Mouse (Mus musculus): ENCODE results near the gene Rara. TPM values are rescaled to one million over a fixed set of nuclear protein-coding genes. Genes with fewer than 3 reads are reported as not detected.
"Not testable (repeated sequence)": the region's sequence is repeated elsewhere in the genome, so short reads cannot be mapped to it uniquely, and the experiment has no call there.

Rara gene
- total RNA-seq, 1 experiment from 2014 or later: 131 TPM

DNA sequence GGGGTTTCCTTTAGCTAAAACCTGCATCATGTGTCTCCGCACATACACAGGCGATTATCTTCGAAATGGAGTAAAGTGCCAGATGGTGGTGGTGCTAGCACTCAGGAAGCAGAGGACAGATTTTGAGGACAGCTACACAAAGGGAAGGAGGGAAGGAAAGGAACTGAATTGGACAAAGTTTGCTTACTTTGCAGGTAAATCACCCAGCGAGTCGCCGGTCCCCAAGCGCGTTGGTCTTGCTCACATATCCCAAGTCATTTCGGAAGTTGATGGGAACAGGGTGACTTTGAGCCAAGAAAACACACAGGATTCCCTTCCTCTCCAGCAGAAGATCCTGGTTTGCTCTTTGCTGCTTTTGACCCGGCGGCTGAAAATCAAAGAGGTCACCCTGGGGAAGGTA, 8.6 kb upstream of the Rara start:
- no peak for ATAC-seq (ENCODE audit: extremely low read depth, insufficient number of reproducible peaks, low FRiP score, poor library complexity, severe bottlenecking)

DNA sequence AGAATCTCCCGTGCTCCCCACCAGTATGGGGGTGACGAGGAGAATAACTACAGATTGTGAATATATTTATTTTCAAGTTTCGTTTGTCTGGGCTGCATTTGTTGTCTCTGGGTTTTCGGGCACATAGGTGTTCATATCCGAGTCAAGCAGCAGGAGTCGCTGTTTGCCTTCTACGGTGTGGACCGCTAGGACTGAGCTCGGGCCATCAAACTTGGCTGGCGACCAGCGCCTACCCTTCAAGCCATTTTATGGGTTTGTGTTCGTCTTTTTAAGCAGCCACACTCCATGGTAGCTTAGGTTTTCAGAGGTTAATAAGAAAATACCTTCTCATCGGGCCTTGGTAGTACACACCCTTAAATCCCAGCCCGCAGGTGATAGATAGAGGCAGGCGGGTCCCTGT, 5.8 kb upstream of the Rara start:
- not testable (repeated sequence) for ATAC-seq (ENCODE audit: extremely low read depth, insufficient number of reproducible peaks, low FRiP score, poor library complexity, severe bottlenecking)

DNA sequence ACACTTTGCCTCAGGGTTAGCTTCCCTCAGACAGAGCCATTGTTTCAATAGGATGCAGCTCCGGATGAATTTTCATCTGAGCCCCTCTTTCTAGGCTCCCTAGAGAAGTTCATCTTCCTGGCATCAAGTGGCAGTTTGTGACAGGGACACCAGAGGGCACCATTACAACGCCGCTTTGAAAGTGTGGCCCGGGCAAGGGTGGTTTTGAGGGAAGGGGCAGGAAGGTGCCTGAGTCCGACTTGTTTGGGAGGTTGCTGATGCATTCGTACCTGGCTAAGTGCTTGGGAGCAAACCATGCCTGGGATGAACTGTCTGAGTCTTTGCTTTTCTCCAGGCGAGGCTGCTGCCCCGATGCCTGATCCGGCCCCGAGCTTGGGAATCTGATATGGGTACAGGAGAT, 5.3 kb upstream of the Rara start:
- ATAC-seq (ENCODE audit: extremely low read depth, insufficient number of reproducible peaks, low FRiP score, poor library complexity, severe bottlenecking): peak; percentile 51; the same call in 1 of the 2 replicates

GRCm38 (mm10) chr11:98922851-98923711, 4.5 kb upstream of the Rara start:
- not testable (repeated sequence) for ATAC-seq (ENCODE audit: extremely low read depth, insufficient number of reproducible peaks, low FRiP score, poor library complexity, severe bottlenecking)

DNA sequence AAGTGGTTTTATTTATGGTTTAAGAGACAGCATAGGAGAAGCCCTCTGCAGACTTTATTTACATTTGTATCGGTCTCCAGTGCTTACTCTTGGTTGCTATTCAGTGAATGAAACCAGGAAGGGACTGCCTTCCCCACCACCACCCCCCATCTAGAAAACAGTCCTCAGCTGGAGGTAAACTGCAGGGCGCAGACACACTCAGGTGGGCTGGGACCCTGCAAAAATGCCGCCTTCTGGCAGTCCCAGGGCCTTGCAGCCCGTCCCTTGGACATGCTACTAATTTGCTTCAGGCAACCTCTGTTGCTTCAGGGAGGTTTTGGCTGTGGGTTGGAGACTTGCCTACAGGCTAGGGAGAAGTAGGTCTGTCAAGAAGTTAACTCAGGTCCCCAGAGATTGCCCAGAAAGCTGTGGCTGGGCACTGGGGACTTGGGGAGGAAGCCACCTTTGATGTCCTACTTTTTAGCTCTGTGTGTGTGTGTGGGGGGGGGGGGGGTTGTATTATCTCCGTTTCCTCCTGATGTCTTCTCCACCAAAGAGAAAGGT, 2.9 kb upstream of the Rara start:
- peak; percentile 36; the same call in 1 of the 2 replicates for ATAC-seq (ENCODE audit: extremely low read depth, insufficient number of reproducible peaks, low FRiP score, poor library complexity, severe bottlenecking)

DNA sequence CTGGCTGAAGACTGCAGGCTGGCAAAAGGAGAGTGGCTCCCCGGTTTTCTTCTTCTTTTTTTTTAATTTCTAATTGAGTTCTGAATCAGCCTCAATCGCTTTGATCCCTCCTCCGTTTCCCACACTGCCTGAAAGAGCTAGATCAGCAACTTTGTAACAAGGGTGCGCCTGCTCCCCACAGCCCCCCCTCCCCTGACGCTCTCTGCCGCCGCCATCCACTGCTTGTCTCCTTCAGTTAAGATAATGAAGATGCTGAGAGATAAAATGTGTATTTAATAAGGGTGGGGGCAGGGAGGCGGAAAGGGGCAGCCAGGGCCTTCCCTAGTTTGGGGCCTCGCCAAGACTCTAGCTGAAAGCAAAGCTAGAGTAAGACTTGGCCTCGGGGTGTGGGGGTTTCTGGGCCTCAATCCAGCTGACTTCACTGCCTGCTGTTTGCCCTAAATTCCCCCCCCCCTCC, 2.3 kb upstream of the Rara start:
- ATAC-seq (ENCODE audit: extremely low read depth, insufficient number of reproducible peaks, low FRiP score, poor library complexity, severe bottlenecking): no peak

DNA sequence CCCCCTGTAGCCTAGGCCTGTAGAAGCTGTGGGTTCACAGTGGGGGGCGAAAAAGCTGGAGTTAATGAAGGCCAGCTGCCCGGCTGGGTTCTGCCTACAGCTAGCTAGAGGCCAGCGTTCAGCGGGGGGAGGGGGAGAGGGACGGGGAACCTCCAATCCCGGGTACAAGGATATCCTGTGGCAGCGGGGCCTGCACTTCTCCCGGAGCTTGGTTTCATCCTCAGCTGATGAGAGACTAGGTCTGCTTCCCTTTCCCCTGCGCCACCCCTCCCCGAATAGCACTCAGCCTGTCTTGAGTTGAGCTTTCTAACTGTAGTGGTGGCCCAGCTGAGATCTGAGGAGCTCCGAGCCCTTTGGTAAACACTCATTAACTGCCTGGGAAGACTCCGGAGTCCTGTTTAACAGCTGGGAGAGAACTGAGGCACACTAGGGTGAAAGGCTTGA, 1.7 kb upstream of the Rara start:
- ATAC-seq (ENCODE audit: extremely low read depth, insufficient number of reproducible peaks, low FRiP score, poor library complexity, severe bottlenecking): no peak

GRCm38 (mm10) chr11:98926553-98926952, 1.1 kb upstream of the Rara start:
- no peak for ATAC-seq (ENCODE audit: extremely low read depth, insufficient number of reproducible peaks, low FRiP score, poor library complexity, severe bottlenecking)

GRCm38 (mm10) chr11:98928186-98928893, 722 bp downstream of the Rara start:
- ATAC-seq (ENCODE audit: extremely low read depth, insufficient number of reproducible peaks, low FRiP score, poor library complexity, severe bottlenecking): no peak

GRCm38 (mm10) chr11:98929503-98929902, 1.9 kb downstream of the Rara start:
- no peak for ATAC-seq (ENCODE audit: extremely low read depth, insufficient number of reproducible peaks, low FRiP score, poor library complexity, severe bottlenecking)

DNA sequence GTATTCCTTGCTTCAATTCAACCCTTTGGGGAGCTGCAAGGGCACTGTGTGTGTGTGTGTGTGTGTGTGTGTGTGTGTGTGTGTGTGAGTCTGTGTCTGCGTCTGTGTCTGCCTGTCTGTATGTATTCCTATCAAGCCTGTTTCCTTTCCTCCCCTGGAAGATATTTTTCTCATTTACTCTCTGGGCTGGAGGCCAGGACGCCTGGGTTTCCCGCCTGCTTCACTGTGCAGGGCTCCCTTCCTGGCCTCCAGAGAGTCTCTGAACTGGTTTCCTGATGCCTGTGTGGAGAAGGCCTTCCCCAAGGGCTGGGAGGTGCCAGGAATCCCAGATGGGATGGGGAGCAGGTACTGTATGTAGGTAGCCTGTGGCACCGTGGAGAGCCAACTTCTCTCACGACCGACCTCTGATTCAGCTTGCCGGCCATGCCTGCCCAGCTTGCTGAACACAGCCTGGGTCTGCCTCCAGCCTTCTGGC, 2.5 kb downstream of the Rara start:
- ATAC-seq (ENCODE audit: extremely low read depth, insufficient number of reproducible peaks, low FRiP score, poor library complexity, severe bottlenecking): no peak

DNA sequence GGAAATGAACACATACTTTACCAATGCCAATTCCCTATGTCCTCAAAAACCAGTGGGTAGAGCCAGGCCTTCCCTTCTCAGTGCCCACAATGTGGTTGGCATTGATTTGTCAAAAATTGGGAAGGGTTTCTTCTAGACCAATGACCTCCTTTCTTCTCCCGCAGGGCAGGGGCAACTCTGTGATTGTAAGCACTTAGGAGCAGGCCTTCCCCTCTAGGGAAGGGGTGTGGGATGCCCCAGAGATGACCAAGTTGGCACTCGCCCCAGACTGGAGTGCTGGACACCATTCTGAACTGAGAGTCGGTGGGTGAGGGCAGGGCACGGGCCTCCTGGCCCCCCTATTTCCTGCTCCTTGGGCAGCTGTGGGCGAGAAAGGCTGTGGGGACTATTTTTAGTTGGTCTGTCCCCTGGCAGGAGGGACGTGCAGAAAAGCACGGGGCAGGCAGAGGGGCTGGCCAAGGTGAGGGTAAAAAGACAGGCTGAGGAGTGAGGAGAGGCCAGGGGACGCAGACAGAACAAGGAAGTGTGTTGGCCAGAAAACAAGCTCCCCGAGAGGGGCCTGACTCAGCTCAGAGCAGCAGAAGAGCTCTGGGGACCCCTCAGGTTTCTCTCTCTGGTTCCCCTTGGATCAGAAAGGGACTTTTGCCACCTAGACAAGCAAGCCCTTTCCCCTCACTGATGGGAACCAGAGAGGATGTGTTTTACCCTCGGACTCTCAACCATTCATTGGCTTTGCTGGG, 3.3 kb downstream of the Rara start:
- no peak for ATAC-seq (ENCODE audit: extremely low read depth, insufficient number of reproducible peaks, low FRiP score, poor library complexity, severe bottlenecking)

- no peak for ATAC-seq (ENCODE audit: extremely low read depth, insufficient number of reproducible peaks, low FRiP score, poor library complexity, severe bottlenecking)
These were observed 4.1 kb downstream of the Rara start for GRCm38 (mm10) chr11:98931513-98932292.

GRCm38 (mm10) chr11:98932293-98933091, 4.9 kb downstream of the Rara start:
- no peak for ATAC-seq (ENCODE audit: extremely low read depth, insufficient number of reproducible peaks, low FRiP score, poor library complexity, severe bottlenecking)

GRCm38 (mm10) chr11:98933151-98933550, 5.5 kb downstream of the Rara start:
- ATAC-seq (ENCODE audit: extremely low read depth, insufficient number of reproducible peaks, low FRiP score, poor library complexity, severe bottlenecking): peak; percentile 75

DNA sequence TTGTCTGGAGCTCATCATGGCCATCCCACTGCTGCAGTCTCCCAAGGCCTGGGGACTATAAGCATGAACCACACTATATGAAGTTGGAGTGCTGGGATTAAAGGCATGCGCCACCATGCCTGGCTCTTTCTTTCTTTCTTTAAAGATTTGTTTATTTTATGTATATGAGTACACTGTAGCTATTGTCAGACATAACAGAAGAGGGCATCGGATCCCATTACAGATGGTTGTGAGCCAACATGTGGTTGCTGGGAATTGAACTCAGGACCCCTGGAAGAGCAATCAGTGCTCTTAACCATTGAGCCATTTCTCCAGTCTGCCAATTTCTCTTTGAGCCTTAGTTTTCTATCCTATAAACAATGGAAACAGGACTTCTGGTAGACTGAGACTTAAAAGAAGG, 6.2 kb downstream of the Rara start:
- not testable (repeated sequence) for ATAC-seq (ENCODE audit: extremely low read depth, insufficient number of reproducible peaks, low FRiP score, poor library complexity, severe bottlenecking)

DNA sequence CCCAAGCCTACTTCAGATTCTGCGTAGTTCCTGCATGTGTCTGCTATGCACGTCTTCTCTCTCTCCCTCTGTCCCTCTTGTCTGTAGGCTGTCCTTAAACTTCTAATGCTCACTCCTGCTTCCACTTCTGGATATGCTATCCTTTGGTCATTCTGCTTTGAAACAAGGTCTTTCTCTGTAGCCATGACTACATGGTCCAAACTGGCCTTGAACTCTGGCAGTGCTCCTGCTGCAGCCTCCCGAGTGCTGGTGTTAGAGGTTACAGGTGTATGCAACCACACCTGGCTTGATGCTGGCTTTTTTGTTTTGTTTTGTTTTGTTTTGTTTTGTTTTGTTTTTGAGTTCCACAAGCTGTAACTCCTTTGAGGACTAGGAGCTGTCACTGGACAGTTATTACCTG, 6.7 kb downstream of the Rara start:
- no peak for ATAC-seq (ENCODE audit: extremely low read depth, insufficient number of reproducible peaks, low FRiP score, poor library complexity, severe bottlenecking)

DNA sequence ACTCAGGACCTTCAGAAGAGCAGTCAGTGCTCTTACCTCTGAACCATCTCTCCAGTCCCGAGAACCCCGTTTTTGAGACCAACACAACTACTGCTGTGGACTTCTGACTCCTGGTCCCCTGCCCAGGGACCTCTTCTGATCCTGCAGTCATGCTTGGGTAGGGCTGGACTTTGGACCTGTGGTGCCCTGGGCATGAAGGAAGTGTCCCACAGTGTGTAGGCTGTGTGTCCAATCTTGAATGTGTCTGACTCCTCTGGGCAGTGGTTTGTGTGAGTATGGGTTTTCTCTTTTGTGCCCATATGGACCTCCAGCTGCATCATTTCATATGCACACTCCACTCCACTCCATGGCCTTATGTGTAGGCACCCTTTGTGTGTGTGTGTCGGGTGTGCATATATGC, 7.5 kb downstream of the Rara start:
- no peak for ATAC-seq (ENCODE audit: extremely low read depth, insufficient number of reproducible peaks, low FRiP score, poor library complexity, severe bottlenecking)
